Mouse (Mus musculus) frontal cortex, adult 2 months (tissue): Measurements from ENCODE around the gene Gstm7. TPM values are rescaled to one million over a fixed set of nuclear protein-coding genes. Genes with fewer than 3 reads are reported as not detected.
A peak's percentile ranks its signal among the peaks of the same experiment; 100 is the strongest.
"Not testable (repeated sequence)": the region's sequence is repeated elsewhere in the genome, so short reads cannot be mapped to it uniquely, and the experiment has no call there.

Source experiments
- DNase-seq, 2 experiments: peaks; one replicate each; pipeline ENCODE4 v3.0.0; 2022; ENCODE audit warnings: low spot score in 1 of 2; ENCODE audit errors: extremely low spot score in 1 of 2
- polyA plus RNA-seq: library from polyadenylated mRNA; depleted of rRNA; stranded (reverse); fragments of >200 nt; gene quantifications from 2 replicates; pipeline ENCODE4 v1.2.3, GENCODE M21; 2012

Gstm7 gene
- polyA plus RNA-seq, 1 experiment = 38.0 TPM

DNA sequence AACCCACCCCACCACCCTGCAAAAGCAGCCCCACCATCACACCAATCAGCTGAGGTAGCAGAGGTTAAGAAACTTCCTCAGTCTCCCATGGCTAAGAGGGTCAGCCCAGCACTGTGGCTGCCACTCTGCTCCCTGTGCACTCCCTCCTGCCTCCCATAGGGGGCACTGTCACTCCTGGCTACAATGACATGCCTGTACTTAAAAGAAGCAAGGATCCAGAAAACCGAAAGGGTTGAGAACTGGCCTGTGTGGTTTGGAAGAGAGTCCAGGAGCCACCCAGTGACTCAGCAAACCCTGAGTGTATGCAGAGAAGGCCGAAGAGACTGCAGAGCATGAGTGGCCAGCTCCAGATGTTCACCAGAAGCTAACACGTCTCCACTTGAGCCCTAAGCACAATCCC is 7.8 kb upstream of the Gstm7 start:
- peak in 1 of 2 experiments; percentile 71 for DNase-seq

DNA sequence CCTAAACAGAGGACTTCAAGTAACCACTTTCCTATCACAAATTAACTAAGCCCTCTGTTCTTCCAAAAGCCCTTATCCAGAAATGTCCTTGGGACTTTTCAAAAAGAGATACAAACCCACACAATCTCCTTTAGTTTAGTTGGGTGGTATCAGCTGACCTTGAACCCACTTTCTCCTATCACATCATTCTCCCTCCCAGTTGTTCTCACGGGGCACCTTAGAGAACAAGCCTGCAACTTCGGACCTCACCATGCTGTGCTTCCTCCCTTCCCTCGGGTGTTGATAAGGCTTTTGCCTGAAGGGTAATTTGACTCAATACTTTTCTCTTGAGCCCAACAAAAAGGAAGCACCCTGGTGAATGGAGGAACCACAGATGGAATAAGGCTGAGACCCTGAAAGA is 4.3 kb upstream of the Gstm7 start:
- no peak for DNase-seq

DNA sequence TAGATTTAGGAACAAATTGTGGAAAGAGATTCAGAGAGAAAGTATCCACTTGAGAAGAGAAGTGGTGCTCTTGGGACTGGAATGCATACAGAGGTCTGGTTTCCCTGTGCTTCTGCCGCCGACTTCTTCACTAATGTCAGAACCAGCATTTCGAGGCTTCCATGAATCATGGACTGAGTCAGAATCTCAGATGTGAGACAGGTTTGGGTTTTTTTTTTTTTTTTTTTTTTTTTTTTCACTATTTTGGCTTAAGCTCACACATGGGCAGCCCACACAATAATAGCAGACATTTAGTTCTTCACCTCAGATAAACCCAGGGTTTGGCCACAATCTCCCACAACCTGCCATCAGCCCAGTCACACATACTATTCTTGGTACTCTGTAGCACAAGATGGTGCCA is 3.7 kb upstream of the Gstm7 start:
- DNase-seq = peak in 1 of 2 experiments; percentile 26

DNA sequence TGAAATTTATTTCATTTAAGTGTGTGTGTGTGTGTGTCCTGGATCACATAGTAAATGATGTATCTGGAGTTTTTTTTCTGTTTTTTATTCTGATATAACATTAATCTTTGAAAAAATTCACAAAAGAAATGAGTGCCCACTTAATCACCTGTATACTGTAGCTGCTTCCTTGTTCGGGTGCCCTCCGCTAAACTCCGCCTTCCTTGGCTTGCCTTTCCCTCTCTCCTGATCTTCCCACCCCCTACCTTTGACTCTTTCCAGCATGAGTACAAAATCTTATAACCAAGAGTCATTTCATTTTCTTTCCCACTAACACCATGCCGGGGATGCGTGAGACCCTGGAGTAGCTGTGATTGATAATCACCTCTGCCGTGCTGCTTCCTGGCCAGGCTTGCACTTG is 511 bp upstream of the Gstm7 start:
- DNase-seq = no peak

DNA sequence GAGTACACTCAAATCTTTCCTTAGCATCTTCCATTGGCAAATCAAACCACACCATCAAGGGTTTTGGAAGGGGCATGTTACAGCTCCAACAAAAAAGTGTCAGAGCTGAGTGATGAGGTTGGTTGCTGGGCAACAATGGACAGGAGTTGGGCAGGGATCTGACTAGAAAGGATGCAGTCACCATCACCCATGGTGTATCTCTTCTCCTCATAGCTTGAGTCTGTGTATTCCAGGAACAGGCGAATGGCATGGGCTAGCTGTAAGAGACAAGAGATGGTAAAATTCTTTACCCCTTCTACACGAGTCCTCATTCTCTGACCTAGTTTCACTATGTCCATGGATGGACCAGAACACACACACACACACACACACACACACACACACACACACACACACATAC is 483 bp downstream of the Gstm7 start:
- no peak for DNase-seq

DNA sequence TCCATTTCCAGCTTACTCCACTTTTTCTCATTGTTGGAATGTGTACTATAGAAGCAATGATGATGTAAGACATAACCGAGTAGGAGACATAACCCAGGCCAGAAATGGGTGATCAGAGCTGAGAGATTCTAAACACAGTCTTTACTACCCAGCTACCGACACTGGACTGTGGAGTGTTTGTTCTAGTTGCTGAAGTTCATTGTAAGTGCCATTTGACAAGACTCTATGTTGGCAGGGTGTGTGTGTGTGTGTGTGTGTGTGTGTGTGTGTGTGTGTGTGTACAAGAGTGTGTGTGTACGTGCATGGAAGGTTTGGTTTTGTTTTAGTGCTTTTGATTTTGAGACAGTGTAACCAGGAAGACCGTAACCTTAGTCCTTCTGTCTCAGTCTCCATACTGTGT is 1.9 kb downstream of the Gstm7 start:
- no peak for DNase-seq

DNA sequence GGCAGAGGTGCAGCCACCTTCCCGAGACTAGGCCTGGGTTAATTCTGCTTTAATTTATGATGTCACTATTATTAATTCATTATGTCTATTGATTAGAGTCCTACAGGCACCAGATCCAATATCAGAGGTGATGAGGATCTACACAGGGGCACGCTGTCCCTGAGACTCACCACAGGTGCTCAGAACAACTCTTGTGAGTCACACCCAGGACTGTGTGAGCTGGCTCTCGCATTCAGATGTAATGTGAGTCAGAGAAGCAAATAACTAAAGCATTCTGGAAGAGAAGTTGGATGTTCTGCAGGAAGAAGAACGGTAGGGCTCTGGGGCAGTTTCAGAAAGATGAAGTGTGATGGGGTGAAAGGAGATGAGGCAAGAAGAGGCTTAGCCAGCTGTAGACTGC is 2.4 kb downstream of the Gstm7 start:
- DNase-seq = no peak

DNA sequence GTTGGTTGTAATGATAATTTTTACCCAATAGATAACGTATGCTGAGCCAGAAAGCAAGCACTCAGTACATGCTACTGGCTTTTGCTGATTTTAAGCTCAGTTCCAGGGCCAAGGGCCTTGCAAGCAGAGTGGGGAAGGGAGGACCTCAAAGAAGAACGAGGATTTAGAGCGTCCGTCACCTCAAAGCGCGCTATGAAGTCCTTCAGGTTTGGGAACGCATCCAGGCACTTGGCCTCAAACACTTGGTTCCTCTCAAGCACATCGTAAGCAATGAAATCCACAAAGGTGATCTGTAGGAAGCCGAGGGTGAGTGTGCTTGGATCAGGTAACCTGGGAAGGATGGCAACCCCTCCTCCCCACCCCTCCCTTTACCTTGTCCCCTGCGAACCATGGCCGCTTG is 2.9 kb downstream of the Gstm7 start:
- no peak for DNase-seq

DNA sequence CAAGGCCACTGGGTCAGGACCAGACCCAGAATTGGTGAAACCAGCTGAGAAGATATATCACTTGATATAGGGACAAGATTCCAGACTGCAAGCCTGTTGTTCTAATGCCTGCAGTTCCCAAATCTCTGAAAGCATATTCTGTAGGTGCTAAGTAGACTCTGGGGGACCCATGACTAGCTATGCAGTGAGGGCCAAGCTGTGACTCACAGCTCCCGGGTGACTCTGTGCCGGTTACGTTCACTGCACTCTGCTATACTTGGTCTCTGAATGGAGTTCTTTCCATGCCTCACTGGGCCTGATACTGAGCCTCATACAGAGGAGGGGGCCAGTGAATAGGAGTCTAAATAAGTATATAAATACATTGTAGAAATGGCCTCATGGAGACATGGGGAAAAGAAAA is 3.8 kb downstream of the Gstm7 start:
- no peak for DNase-seq

DNA sequence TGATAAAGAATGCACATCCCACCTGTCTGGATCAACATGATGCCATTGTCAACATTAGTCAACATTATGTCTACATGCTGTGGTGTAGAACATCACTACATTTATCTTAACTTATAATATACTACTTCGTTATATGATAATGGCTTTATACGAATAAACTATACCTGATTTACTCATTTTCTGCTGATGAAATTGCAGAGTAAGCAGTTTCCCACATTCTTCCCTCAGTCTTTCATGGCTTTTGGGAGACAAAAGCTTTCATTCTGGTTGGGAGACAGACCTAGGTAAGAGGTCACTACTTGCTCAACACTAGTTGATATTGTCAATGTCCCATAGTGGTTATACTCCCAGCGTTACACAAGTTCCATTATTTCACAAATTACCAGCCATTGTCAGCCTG is 6.3 kb downstream of the Gstm7 start:
- DNase-seq = no peak

DNA sequence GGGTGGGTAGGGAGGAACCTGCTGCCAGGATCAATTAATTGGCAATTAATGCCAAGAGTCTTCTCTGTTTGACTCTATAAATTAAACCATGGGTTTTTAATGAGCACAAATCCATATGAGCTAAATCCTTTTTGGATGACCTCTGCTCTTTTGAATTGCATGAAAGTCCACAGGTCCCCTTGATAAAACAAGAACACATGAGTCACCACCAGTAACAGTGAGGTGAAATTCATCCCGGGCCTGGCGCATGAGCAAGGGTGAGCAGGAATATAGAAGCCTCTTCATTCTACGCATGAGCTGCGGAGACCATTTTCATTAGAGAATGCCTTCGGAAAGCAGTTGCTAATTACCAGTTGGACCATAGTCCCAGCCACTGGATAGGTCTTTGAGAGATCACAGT is 11.3 kb downstream of the Gstm7 start:
- no peak for DNase-seq

DNA sequence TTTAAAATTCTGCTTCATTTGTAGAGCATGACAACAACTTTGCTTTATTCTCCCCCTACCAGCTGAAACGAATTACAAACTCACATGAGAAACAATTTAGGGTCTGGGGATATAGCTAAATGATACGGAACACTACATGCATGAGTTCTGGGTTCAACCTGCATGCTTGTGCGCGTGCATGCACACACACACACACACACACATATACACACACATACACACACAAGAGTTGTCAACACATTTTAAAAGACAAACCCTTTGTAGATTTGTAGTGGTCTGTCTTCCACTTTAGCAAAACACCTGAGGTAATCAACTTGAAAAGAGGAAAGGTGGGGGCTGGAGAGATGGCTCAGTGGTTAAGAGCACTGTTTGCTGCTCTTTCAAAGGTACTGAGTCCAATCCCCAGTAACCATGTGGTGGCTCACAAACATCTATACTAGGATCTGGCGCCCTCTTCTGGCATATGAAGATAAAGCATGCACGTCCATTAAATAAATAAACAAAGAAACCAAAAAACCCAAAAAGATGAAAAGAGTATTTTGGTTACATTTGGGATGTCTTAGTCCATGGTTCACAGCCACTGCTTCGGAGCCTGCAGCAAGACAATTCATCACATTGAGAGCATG is 13.7 kb downstream of the Gstm7 start:
- peak in 1 of 2 experiments; percentile 87 for DNase-seq

DNA sequence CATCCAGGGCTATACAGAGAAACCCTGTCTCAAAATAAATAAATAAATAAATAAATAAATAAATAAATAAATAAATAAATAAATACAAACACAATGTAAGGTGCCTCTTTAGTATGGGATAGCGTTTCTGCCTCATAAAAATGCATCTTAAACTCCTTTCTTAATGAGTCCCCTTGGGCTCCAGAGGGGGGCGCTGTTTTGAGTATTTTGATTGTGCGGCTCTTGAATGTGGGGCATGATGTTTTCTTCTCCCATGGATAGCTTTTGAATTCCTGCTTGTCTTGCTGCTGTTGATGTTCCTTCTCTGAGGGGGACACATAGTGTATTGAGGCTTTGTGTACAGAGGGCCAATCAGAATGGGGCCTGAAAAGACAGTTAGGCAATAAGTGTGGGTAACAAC is 14.5 kb downstream of the Gstm7 start:
- DNase-seq = no peak

DNA sequence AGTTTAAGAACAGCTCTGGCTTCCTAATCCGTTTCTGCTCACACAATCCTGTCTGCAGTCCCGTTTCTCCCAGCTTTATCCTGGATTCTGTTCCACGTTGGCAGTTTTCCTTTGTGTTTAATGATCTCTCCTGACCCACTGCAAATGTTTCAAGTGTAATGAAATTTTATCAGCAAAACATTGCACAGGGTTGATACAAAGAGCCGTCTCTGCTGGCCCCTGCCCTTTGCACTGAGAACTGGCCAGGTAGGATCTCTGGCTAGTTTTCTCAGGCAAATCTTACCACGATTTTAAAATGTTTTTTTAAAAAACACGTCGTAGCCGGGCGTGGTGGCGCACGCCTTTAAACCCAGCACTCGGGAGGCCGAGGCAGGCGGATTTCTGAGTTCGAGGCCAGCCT is 14.9 kb downstream of the Gstm7 start:
- no peak for DNase-seq

DNA sequence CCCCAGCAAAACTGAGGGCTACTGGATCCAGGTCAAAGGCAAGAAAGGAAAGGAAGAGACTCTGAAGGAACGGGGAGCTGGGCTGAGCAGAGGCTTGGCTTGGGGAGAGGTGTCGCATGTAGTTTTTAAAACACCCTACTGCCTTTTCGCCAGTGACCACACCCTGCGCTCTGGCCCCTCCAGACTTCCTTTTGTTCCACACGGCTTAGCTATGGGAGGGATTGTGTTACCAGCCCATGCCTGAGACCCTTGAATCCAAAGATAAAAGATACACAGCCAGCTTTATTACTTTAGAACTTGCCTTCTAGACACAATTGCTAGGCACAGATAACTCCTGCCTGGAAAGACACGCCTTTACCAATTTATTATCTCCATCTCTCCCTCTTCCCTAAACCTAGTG is 25.7 kb downstream of the Gstm7 start:
- DNase-seq = no peak

DNA sequence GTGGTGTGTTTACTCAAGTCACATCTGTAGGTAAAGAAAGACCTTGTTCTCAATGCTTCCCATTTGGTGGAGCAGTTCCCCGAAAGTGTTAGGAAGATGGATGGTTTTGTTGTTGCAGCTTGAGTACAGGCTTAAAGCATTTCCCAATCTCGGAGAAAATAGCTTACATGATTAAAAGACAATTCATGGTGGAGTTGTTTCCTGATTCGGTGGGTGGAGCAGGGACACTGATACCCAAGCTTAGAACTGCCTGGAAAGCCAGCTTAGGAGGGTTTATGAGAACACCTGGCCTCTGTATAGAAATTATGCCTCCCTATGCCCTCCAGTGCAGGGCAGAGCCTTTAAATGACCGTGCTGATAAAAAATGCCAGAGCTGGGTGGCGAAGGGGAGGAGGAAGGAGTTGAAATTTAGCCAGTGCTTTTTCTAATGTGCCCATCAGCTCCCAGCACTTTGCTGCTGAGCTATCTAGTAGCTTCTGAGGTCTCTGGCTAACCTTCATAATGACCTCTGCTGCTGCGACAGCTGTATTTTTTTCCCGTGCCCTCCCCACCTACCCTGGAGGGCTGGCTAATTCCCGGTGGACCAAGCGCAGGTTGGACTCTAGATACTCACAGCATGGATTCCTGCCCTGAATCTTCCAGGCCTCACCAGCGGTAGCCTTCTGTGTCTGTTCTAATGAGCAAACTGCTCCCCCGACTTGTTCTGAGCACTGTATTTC is 30.5 kb downstream of the Gstm7 start:
- no peak for DNase-seq

DNA sequence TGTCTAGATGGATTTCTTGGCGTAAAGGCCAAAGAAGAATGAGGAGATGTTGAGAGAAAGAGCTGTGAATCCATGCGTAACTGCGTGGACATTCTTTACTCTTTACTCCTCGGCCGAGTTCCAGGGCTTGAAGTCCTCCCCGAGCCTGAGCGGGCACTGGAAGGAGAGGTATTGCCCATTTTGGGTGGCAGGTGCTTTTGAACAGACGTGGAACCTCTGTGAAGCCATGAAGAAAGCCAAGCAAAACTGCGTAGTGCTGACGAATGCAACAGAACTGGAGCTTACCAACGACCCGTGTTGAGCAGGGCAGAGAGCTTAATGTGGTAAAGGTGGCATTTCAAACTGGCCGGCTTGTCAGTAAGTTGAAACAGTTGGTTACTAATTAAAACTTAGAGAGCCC is 32.9 kb downstream of the Gstm7 start:
- no peak for DNase-seq

DNA sequence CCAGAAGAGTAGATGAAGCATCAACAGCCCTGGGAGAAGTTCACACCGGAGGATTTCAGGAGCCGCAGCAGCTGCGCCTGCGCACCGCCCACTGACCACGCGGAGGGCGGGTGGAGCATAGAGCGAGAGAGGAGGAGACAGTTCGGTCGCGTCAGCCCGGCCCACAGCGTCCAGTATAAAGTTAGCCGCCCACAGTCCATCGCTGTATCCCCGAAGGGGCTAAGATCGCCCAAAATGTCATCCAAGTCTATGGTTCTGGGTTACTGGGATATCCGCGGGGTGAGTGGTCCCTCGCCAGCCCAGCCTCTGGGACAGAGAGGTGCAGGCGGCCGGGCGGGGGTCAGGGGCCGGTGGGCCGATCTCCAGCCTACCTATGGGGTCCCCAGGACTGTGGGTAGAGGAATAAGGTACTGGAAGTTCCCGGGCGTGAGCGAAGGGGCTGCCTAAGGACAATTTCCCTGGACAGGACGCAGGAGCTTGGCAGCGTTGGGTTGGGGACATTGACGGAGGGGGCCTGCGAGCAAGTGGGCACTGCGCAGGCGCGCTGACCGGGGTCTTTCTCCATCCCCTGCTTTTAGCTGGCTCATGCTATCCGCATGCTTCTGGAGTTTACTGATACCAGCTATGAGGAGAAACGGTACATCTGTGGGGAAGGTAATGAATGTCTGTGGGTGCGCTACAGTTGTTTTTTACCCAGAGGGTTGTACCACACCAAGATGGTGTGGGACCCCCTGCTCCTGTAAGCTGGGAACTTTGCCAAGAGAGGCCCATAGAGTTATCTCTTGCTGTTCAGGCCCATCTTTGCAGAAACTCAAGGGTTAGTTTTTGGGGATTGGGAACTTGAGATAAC is 35.7 kb downstream of the Gstm7 start, which contains the start of gene Gstm5:
Gstm5 (plus strand) TSS at position 102 of the 850 bp plus-strand sequence.
- DNase-seq = peak; percentile 80 to 92

DNA sequence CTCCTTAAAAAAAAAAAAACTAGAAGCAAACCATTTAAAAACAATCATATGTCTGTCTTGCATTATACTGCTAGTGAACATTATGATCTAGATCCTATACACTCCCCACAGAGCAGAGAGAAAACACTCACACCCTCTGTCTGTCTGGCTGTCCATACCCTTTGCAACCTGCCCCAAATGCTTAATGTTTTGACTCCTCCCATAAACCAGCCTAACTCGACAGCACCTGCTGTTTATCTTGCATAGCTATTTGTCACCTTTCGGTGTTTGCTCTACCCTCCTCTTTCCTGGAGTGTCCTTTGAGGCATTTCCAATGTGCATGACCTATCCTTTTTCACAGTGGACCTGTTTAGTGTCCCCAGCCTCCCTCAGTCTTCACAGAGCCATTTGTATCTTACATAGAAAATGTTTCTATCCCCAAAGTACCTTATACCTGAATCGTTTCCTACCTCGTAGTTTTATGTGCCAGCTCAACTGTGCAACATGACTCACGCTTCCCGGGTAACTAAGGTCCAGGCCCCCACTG is 36.4 kb downstream of the Gstm7 start:
- no peak for DNase-seq

DNA sequence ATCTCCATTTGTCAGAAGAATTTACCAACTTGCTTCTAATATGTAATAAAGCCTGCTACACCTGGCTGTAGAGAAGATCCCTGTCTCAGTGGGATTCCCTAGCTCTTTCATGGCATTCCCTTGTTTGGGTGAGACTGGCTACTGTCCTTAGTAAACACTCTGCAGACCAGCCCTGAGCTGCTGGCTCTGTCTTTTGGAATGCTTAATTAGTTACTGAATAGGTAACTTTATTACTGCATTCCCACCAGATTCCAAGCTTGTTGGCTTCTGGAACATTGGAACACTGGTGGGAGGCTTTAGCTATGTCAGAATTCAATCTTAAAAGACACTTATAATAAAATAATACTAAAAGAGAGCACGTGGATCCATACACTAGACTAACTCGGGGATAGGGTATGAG is 42.4 kb downstream of the Gstm7 start:
- DNase-seq = not testable (repeated sequence)
